Mouse (Mus musculus) mammary gland, adult 2 months (tissue): Measurements from ENCODE around the gene Ociad2. TPM values are rescaled to one million over a fixed set of nuclear protein-coding genes. Genes with fewer than 3 reads are reported as not detected.

Experiments
- polyA plus RNA-seq: library from polyadenylated mRNA; depleted of rRNA; stranded (reverse); fragments of >200 nt; gene quantifications from 2 replicates; pipeline ENCODE4 v1.2.3, GENCODE M21; 2012; ENCODE audit warnings: low replicate concordance; rRNA removed

Gene Ociad2
- polyA plus RNA-seq: 0.31 and 1.9 TPM in 2 replicates

DNA sequence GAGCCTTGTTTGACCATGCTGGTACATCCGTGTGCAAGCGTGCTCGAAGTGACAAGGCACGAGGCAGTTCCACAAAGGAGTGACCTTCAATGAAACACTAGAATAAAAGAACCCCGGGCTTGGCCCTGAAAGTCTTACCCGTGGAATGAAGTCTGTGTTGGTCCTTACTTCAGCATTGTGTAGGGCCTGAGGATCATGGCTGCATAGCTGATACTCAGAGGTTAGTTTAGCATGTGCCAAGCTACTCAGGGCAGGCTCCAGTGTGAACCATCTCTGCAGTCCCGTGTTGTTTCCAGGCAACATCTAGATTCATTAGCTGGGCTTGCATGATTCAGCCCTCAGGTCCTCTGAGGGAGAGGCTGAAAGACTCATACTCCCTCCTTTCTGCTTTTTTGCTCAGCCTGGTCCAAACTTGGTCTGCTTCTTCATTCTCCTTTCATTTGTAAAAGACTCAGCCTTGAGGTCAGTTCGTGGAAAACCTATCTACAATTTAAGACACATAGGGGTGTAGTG, at the start of gene Ociad2:
Gene Ociad2 (minus strand): TSS at position 306 of the 513 bp plus-strand sequence.

DNA sequence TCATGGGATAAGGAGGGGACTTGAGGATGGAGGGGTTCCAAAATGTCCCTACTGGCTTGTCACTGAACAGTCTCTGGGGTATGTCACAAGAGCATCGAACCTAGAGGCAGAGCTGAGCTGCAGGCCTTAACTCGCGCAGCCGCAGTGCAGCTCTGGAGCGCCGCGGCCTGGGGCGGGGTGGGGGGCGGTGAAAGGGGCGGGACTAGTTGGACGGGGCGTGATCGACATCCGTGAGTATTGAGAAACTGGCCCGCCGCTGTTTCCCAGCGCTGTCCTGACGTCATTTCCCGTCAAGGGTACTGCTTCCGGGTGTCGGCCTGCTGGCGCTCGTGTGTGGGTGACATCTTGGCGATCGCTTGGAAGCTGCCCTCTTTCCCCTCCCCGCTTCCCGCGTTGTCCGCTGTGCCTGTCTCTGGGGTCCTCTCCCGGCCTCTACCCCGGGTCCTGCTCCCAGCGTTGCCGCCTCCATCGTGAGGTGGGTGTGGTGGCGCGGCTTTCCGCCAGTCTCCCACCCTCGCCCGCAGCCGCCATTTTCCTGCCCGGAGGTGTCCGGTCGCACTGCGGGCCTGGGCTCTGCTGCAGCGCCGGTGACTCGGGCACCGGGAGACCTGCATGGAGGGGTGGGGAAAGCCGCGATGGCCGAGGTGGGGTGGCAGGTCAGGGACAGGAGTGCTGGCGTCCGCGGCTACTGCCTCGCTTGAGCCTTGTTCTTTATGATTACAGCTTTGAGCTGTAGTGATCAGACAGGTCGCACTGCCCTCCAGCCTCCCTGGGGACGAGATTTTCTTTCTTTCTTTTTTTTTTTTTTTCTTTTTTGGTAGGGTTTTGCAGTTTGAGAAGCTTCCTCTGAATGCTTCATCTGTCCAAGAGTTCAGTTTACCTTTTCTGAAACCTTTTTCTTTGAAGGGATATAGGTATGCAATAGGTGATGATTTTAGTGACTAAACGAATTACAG, 48.0 kb downstream of the Ociad2 start, which contains the start of gene Ociad1:
Gene Ociad1 (plus strand): TSS at position 283 of the 956 bp plus-strand sequence.

Other genes starting within 250 kb of the Ociad2 start
- gene Fryl, start 84.4 kb downstream of the Ociad2 start, polyA plus RNA-seq: 39.6 and 77.1 TPM in 2 replicates
- gene Ociad1, start 48.2 kb downstream of the Ociad2 start, polyA plus RNA-seq: 58.0 and 74.6 TPM in 2 replicates
- gene Cwh43, start 65.0 kb upstream of the Ociad2 start, polyA plus RNA-seq: 0.08 and 0.42 TPM in 2 replicates
- 2.9 and 5.9 TPM in 2 replicates for gene Dcun1d4, start 140.0 kb upstream of the Ociad2 start, polyA plus RNA-seq